Mouse (Mus musculus) thymus, adult 2 months (tissue): Measurements from ENCODE around the gene Dnah3.

Source experiments
- CTCF ChIP-seq: fragments of 200-500 bp; IDR thresholded peaks from 2 replicates; pipeline ENCODE4 v1.5.1; 2012; ENCODE audit warnings: mild to moderate bottlenecking, control low read depth, low read length, moderate library complexity, borderline replicate concordance; ENCODE audit not compliant: control insufficient read depth, poor library complexity, insufficient read depth; ENCODE audit errors: extremely low read depth
- POLR2A ChIP-seq: fragments of 200-500 bp; IDR thresholded peaks from 2 replicates; pipeline ENCODE4 v1.6.1; 2012; ENCODE audit warnings: mild to moderate bottlenecking, low read length, control low read depth, moderate library complexity; ENCODE audit not compliant: control insufficient read depth, poor library complexity, insufficient read depth; ENCODE audit errors: extremely low read depth

- TF ChIP-seq POLR2A (no peak), CTCF (no peak)
Measured at GRCm38 (mm10) chr7:119897521-119898109, 197.5 kb downstream of the Dnah3 start.
